27 mouse cellular contexts compared by ENCODE assay signal in the genomic region with DNA sequence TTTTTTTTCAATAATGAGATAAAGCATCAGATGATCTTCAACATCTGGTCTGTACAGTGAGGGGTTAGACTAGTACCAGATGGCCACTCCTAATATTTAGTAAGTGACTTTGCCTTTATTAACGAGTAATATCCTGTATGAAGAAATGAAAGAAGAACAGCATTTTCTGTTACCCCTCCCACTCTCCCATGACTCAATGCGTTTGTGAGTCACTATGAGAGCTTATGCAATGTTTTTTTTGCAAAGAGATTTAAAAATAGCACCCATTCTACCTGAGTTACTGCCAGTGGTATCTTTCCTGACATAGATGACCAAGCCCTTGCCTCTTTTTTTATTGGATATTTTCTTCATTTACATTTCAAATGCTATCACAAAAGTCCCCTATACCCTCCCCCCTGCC. TPM values are rescaled to one million over a fixed set of nuclear protein-coding genes. Genes with fewer than 3 reads are reported as not detected.
DNase-seq lines count a peak whose midpoint lies in the region; ATAC-seq and TF ChIP-seq lines count a peak whose summit lies in the region.
"Had no signal": no experiment of that assay in that cellular context is flagged by ENCODE, and none has a peak within 500 bp of the region (broad histone marks: within the 10 kb centered on the region; RNA-seq: fewer than 3 reads in every experiment).

No protein-coding gene starts in this region.

- no peak for TF ChIP-seq POLR2A in lung, adult 2 months (IDR thresholded peaks at IDR 0.05; ENCODE audit: borderline replicate concordance, extremely low read depth, low read depth, low read length)
- no peak for TF ChIP-seq POLR2A in myocyte (IDR thresholded peaks at IDR 0.05; ENCODE audit: insufficient read length, low read depth)

- ATAC-seq in lung, postnatal 0 days = no peak
- ATAC-seq in hindbrain, embryonic 16.5 days = no peak
- ATAC-seq: forebrain, embryonic 13.5 days; inflammation-experienced regulatory T-cells, adult 6 months had no signal

- no peak for TF ChIP-seq CTCF in lung, postnatal 0 days (IDR thresholded peaks at IDR 0.05)
- TF ChIP-seq CTCF in lung, adult 2 months (IDR thresholded peaks at IDR 0.05; ENCODE audit: insufficient read depth, low read length) = no peak
- TF ChIP-seq CTCF in C2C12 (IDR thresholded peaks at IDR 0.05; ENCODE audit: control insufficient read depth, insufficient read depth, insufficient read length) = no peak

- H3ac ChIP-seq in C2C12 (ENCODE audit: control insufficient read depth, insufficient read length, low read depth) (no peak overlapping the region), myocyte (ENCODE audit: control insufficient read depth, insufficient read length) (no peak overlapping the region)

- no peak overlapping the region for H3K9ac ChIP-seq in lung, postnatal 0 days (replicated peaks; ENCODE audit: low read depth)
- no peak overlapping the region for H3K9ac ChIP-seq in hindbrain, embryonic 16.5 days (ENCODE audit: low read depth, low read length)
- H3K9ac ChIP-seq: forebrain, embryonic 13.5 days; hindbrain, embryonic 13.5 days; limb, embryonic 15.5 days; liver, embryonic 13.5 days; neural tube, embryonic 15.5 days; stomach, embryonic 15.5 days had no signal

- H3K79me2 ChIP-seq in C2C12 (ENCODE audit: control insufficient read depth, insufficient read depth) = peaks cover 11% of the 10 kb centered on the region
- H3K79me2 ChIP-seq in myocyte (ENCODE audit: control insufficient read depth, insufficient read depth) = peaks cover 22% of the 10 kb centered on the region

- intact Hi-C loops in heart, postnatal 14 days (cut with DNase I) = loop anchor here (5.0 to 10.0 kb wide), 2 partner anchors 71 to 97 kb away; no protein-coding TSS in a partner anchor

- H3K4me2 ChIP-seq in lung, postnatal 0 days (replicated peaks; ENCODE audit: low read depth, low read length) = no peak overlapping the region
- peak overlapping the region; percentile 42 for H3K4me2 ChIP-seq in myocyte (ENCODE audit: low read depth)
- no peak overlapping the region for H3K4me2 ChIP-seq in hindbrain, embryonic 16.5 days (ENCODE audit: low read length)
- H3K4me2 ChIP-seq: forebrain, embryonic 13.5 days; hindbrain, embryonic 13.5 days; limb, embryonic 15.5 days; liver, embryonic 13.5 days; neural tube, embryonic 15.5 days; stomach, embryonic 15.5 days had no signal

- TF ChIP-seq EP300 in lung, postnatal 0 days (IDR thresholded peaks at IDR 0.05) = no peak

- H3K4me3 ChIP-seq in lung, postnatal 0 days (ENCODE audit: low read depth, low read length) = no peak overlapping the region
- no peak overlapping the region for H3K4me3 ChIP-seq in lung, adult 2 months (replicated peaks; ENCODE audit: extremely low read depth, low read depth, low read length)
- H3K4me3 ChIP-seq in C2C12 (ENCODE audit: insufficient read depth, poor library complexity, severe bottlenecking) (no peak overlapping the region), myocyte (no peak overlapping the region)
- H3K4me3 ChIP-seq in hindbrain, embryonic 16.5 days (ENCODE audit: low read length) = no peak overlapping the region
- H3K4me3 ChIP-seq: forebrain, embryonic 13.5 days; hindbrain, embryonic 13.5 days; limb, embryonic 10.5 days; limb, embryonic 15.5 days; liver, embryonic 13.5 days; neural tube, embryonic 15.5 days; stomach, embryonic 15.5 days had no signal

- H3K27ac ChIP-seq in lung, postnatal 0 days (ENCODE audit: low read length) = no peak overlapping the region
- H3K27ac ChIP-seq in hindbrain, embryonic 16.5 days (ENCODE audit: low read depth, low read length) = no peak overlapping the region
- H3K27ac ChIP-seq: forebrain, embryonic 13.5 days; hindbrain, embryonic 13.5 days; limb, embryonic 10.5 days; limb, embryonic 15.5 days; liver, embryonic 13.5 days; neural tube, embryonic 15.5 days; stomach, embryonic 15.5 days had no signal

- H3K9me3 ChIP-seq in lung, postnatal 0 days (ENCODE audit: low read length) = no peaks in the 10 kb centered on the region
- no peaks in the 10 kb centered on the region for H3K9me3 ChIP-seq in hindbrain, embryonic 16.5 days (ENCODE audit: control insufficient read depth, low read length)
- H3K9me3 ChIP-seq: forebrain, embryonic 13.5 days; hindbrain, embryonic 13.5 days; limb, embryonic 10.5 days; limb, embryonic 15.5 days; liver, embryonic 13.5 days; neural tube, embryonic 15.5 days; stomach, embryonic 15.5 days had no signal

- no peaks in the 10 kb centered on the region for H3K36me3 ChIP-seq in lung, postnatal 0 days (ENCODE audit: insufficient read depth, low read length)
- H3K36me3 ChIP-seq in C2C12 (ENCODE audit: control insufficient read depth, insufficient read depth) (peaks cover 7% of the 10 kb centered on the region), myocyte (ENCODE audit: control insufficient read depth, insufficient read depth) (peaks cover 16% of the 10 kb centered on the region)
- no peaks in the 10 kb centered on the region for H3K36me3 ChIP-seq in hindbrain, embryonic 16.5 days (ENCODE audit: control insufficient read depth, insufficient read depth, low read length)
- H3K36me3 ChIP-seq: hindbrain, embryonic 13.5 days; limb, embryonic 10.5 days; limb, embryonic 15.5 days; liver, embryonic 13.5 days; neural tube, embryonic 15.5 days; stomach, embryonic 15.5 days had no signal

- H3K27me3 ChIP-seq in lung, postnatal 0 days (replicated peaks; ENCODE audit: insufficient read depth, low read length) = no peaks in the 10 kb centered on the region
- H3K27me3 ChIP-seq in C2C12 (ENCODE audit: control insufficient read depth, insufficient read depth, insufficient read length) (no peaks in the 10 kb centered on the region), myocyte (ENCODE audit: control insufficient read depth, insufficient read depth, insufficient read length) (no peaks in the 10 kb centered on the region)
- H3K27me3 ChIP-seq in hindbrain, embryonic 16.5 days (replicated peaks; ENCODE audit: control insufficient read depth, insufficient read depth, low read length) = no peaks in the 10 kb centered on the region
- H3K27me3 ChIP-seq: forebrain, embryonic 13.5 days; hindbrain, embryonic 13.5 days; limb, embryonic 15.5 days; liver, embryonic 13.5 days; neural tube, embryonic 15.5 days; stomach, embryonic 15.5 days had no signal

- DNase-seq in lung, postnatal 0 days (ENCODE audit: low spot score) = peak; percentile 13
- no peak for DNase-seq in lung, adult 2 months
- DNase-seq in brain, adult 2 months (ENCODE audit: low read depth, low spot score) = peak; percentile 16
- DNase-seq in heart, postnatal 14 days = no peak
- DNase-seq in cerebellum, adult 8-10 months = no peak
- DNase-seq: adrenal gland, postnatal 14 days; cerebellum, adult 2 months; cerebellum, postnatal 25 days; gastrocnemius, postnatal 10 days; kidney, adult 11 months; kidney, postnatal 4 days; layer of hippocampus, adult 9-11 months; liver, embryonic 13.5 days; midbrain, embryonic 14.5 days; retina, postnatal 1 day; right cerebral cortex, postnatal 14 days; thymus, postnatal 36 days had no signal

- H3K4me1 ChIP-seq in lung, postnatal 0 days (ENCODE audit: insufficient read depth, low read depth, low read length) = no peaks in the 10 kb centered on the region
- peaks cover 4% of the 10 kb centered on the region for H3K4me1 ChIP-seq in lung, adult 2 months (ENCODE audit: control insufficient read depth, insufficient read depth, low read length)
- no peaks in the 10 kb centered on the region for H3K4me1 ChIP-seq in hindbrain, embryonic 16.5 days (ENCODE audit: control insufficient read depth, insufficient read depth, low read depth, low read length)
- H3K4me1 ChIP-seq: limb, embryonic 10.5 days; limb, embryonic 15.5 days; liver, embryonic 13.5 days; neural tube, embryonic 15.5 days; stomach, embryonic 15.5 days had no signal

- WGBS in lung, postnatal 0 days = 50% methylated on average over 2 of the region's 2 CpGs
- WGBS in lung, adult 2 months = 34% methylated on average over 2 of the region's 2 CpGs
- WGBS in hindbrain, embryonic 16.5 days = 76% methylated on average over 2 of the region's 2 CpGs

- H3K79me3 ChIP-seq in C2C12 (ENCODE audit: low read depth) = peaks cover 8% of the 10 kb centered on the region

TF ChIP-seq in C2C12, 6 proteins besides CTCF, POLR2A, EP300 and RAD21:
- TF ChIP-seq CEBPB (IDR thresholded peaks at IDR 0.05; ENCODE audit: low read depth) (peak; percentile 72), FOSL1 (IDR thresholded peaks at IDR 0.05; ENCODE audit: insufficient read depth, low read length, poor library complexity, severe bottlenecking) (no peak)

TF ChIP-seq in myocyte, 11 proteins besides CTCF, POLR2A, EP300 and RAD21:
- peak; percentile 56; the same call in 1 of the 2 replicates for TF ChIP-seq CEBPB (IDR thresholded peaks at IDR 0.05; ENCODE audit: insufficient read depth, poor library complexity, severe bottlenecking)
- TF ChIP-seq TCF3 (IDR thresholded peaks at IDR 0.05; ENCODE audit: insufficient read length, low read depth) = no peak

RNA-seq across cellular contexts. Expression of a gene that starts 2.0 kb away (rescaled TPM):
- 420 and 480 TPM in 2 replicates for polyA plus RNA-seq in lung, postnatal 0 days (2015; fragmentation: Nextera tagmentation; extraction: Ambion mirVana)
- 40.0 and 65.8 TPM in 2 replicates for polyA plus RNA-seq in lung, adult 2 months (2012; rRNA removed)
- polyA plus RNA-seq in C2C12 (2012; fragmentation: generic; extraction: Trizol) (122 TPM), myocyte (2012; fragmentation: generic; extraction: Trizol) (305 TPM)
- 10 to 100 TPM; 40.9 to 41.6 TPM for total RNA-seq in heart, postnatal 14 days (2021)
- polyA plus RNA-seq in hindbrain, embryonic 16.5 days (2015; fragmentation: Nextera tagmentation; extraction: Ambion mirVana) = 82.5 and 92.3 TPM in 2 replicates

RNA-seq across cellular contexts. Expression of a gene that starts 44.0 kb away (rescaled TPM):
- polyA plus RNA-seq in lung, postnatal 0 days (2015; fragmentation: Nextera tagmentation; extraction: Ambion mirVana) = 73.3 and 75.0 TPM in 2 replicates
- 12.7 and 18.8 TPM in 2 replicates for polyA plus RNA-seq in lung, adult 2 months (2012; rRNA removed)
- polyA plus RNA-seq in C2C12 (2012; fragmentation: generic; extraction: Trizol) (61.1 TPM), myocyte (2012; fragmentation: generic; extraction: Trizol) (75.9 TPM)
- total RNA-seq in heart, postnatal 14 days (2021) = 10 to 100 TPM; 28.8 to 30.1 TPM
- 44.3 and 50.9 TPM in 2 replicates for polyA plus RNA-seq in hindbrain, embryonic 16.5 days (2015; fragmentation: Nextera tagmentation; extraction: Ambion mirVana)

Comparison
In these comparisons a context has a peak if more than half of its experiments do, and no peak if none do; other contexts are left out.
1. DNase-seq: peak in lung, postnatal 0 days (single experiment) and brain, adult 2 months (single experiment); none in lung, adult 2 months (single experiment), heart, postnatal 14 days (0 of 2) and cerebellum, adult 8-10 months (single experiment).